Mouse (Mus musculus): ENCODE data around the gene Clpb.
A peak's percentile ranks its signal among the peaks of the same experiment; 100 is the strongest.
"Not testable (repeated sequence)": the region's sequence is repeated elsewhere in the genome, so short reads cannot be mapped to it uniquely, and the experiment has no call there.

The Clpb gene

DNA sequence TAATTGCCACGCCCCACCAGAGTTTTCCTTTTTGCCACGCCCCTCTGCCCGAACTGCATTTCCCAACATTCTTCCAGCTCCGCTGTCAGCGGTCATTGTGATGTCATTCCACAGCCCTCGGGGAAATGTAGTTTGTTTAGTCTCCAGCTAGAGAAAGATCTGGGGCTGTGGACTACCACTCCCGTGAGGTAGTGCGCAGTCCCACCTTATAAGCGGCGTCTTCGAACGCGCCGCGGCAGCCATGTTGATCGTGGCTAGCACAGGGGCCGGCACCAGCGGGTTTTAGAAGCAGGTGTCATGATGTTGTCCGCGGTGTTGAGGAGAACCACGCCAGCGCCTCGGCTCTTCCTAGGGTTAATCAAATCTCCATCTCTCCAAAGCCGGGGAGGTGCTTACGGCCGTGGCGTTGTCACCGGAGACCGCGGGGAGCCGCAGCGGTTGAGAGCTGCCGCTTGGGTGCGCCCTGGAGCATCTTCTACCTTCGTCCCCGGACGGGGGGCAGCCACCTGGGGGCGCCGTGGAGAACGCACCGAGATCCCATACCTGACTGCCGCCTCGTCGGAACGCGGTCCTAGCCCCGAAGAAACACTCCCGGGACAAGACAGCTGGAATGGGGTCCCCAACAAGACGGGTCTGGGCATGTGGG is at the start of gene Clpb:
Gene Clpb (plus strand): TSS at position 120 of the 646 bp plus-strand sequence.
- DNase-seq: peak; percentile 78 to 81

DNA sequence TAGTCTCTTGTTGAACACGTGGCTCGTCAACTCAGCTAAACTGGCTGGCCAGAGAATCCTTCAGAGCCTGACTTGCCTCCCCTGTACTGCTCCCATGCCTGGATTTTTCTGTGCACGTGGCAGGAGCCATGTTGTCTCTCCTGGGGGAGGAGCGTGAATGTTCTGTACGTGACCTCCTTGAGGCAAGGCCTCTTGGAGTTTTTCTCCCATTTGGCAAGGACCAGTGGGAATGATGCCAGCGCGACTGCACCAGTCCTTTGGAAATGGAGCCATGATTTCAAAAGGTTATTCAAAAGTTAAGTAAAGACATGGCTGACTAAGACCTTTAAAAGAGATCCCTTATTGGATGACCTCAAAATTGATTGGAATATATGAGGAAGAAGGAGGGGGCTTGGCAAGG is 48.0 kb upstream of the Clpb start:
- DNase-seq: no peak

DNA sequence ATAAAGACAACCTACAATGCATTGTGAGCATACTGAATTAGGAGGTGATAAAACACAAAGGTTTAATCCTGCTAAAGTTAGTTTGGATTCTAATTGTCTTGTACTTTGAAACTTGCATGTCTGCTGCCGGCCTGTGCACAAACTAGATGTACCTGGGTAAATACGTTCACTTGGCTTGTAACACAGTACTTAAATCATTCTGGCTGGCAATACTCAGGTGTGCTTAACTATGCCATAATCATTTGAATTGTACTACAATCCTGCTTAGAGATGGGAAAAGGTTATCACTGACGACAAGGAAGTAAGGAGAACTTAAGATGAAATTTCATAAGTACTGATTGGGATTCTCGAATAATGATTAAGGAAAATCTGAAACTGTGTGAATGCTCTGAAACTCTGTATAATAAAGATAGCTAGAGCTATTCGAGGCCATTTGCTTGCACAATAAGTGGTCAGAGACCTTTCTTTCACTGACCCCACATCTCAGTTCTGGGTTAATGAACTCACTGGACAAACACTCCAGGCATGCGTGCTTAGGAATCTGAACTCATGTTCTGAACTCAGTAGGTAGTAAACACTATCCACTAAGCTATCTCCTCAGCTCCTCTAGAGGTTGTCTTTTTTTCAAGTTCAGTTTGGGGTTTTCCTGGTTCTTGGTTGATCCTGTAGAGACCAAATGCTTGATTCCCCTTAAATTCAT is 47.1 kb upstream of the Clpb start:
- DNase-seq: no peak

DNA sequence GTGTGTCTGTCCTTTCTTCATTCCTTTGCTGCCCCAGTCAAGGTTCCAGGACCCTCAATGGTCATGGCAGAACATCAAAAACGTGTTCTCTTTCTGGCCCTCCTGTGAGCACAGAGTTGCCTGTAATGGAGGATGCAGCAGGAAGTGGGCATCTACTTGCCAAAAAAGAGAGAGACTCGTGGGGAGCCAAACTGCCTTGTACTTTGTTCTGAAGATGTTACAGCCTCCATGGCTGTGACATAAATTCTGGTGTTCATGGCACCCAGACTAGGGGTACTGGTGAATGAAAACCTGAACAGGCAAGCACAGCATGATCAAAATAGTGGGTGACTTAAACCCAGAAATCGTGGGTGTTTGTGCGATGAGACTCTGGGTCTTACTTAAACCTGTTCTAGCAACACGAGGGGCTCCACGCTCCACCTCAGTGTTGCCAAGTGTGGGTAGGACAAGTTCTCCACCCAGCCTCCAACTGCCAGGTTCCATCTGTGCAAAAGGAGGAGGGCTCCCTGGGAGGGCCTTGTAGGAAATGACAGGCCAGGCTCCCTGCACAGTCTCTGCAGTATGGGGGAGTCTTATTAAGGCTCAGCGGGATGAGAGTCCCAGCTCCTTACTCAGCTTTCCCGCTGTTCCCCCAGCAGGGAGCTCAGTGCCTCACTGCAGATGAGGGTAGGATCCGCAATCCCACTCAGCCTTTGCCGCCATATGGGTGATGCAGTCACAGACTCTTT is 45.8 kb upstream of the Clpb start:
- no peak for DNase-seq

DNA sequence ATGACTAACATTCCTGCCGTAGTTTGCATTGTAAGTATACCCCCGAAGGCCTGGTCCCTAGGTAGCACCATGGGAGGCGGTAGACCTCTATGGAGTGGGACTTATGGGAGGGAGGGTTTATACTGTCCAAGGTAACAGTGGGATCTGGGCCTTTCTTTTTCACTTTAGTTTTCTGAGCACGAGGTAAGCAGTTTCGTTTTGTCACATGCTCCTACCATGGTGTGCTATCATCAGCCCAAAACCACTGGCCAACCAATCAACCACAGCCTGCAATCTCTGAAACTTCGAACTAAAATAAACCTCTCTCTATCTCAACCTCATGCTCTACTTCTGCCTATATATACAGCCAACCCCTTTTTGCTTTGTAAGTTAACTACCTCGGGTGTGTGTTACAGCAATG is 45.2 kb upstream of the Clpb start:
- no peak for DNase-seq

DNA sequence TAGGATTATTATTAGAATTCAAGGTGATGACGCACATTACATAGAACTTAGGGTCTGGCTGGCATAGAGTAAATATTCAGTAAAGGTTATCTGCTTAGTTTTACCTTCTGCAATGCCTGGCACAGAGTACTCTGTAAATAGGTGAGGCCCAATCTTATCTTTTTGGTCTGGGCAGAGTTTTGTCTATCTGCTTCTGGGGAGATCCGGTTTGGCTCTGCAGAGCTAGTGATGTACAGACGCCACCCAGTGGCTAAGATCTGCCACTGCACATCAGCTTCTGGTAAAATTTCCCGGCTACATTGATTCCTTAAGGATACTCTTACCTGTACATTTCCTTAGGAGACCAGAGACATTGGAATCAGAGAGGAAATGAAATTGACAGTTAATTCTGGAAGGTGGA is 43.1 kb upstream of the Clpb start:
- DNase-seq: peak in 1 of 2 experiments; percentile 32

DNA sequence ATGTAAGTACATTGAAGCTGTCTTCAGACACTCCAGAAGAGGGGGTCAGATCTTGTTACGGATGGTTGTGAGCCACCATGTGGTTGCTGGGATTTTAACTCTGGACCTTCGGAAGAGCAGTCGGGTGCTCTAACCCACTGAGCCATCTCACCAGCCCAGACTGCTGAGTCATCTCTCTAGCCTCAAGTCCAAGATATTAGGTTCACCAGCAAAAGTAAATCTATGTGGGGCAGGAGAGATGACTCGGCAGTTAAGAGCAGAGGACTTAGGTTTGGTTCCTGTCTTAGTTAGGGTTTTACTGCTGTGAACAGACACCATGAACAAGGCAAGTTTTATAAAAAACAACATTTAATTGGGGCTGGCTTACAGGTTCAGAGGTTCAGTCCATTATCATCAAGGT is 41.6 kb upstream of the Clpb start:
- DNase-seq: not testable (repeated sequence)

DNA sequence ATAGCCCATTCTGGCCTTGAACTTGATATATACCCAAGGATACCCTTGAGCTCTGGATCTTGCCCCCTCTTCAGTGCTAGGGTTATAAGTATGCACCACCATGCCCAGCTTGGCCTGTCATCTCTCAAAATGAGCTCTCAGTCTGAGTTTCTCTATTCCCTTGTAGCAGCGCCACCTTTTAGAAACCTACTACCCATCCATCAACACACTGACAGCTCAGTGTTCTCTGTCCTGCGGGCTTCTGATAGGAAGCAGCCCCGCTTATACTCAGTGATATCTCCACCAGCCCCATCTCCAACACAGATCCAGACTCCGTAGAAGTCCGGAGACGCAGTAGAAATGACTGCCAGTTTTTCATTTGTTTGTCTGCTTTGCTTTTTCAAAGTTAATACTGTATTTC is 39.1 kb upstream of the Clpb start:
- no peak for DNase-seq

DNA sequence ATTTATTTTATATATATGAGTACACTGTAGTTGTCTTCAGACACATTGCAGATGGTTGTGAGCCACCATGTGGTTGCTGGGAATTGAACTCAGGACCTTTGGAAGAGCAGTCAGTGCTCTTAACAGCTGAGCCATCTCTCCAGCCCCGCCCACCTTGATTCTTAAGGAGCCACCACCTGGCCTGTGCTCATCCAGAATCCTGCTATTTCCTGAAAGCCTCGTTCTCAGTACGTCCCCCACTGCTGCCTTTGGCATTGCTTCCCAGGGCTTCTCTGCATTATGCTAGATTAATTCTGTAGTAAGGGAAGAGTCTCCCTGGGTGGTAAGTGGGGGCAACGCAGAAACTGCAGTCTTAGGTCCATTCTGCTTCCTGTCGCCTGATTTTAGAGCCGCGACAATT is 36.3 kb upstream of the Clpb start:
- DNase-seq: not testable (repeated sequence)

DNA sequence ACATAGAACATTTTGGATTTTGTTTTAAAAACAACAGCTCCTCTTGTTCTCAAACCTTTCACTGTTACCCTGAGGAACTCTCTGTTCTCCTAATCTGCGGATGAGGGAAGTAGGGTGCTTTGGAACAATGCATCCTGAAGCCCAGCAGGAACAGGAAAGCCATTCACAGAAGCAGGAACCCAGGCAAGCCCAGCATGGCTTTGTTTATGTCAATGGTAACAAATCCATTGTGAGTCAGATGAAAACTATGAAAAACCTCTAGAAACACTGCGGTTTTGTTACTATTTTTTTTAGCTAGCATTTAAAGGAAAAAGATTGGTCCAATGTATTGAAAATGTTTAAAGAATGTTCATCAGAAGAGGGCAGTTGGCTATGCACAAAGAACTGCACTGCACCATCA is 35.0 kb upstream of the Clpb start:
- no peak for DNase-seq

DNA sequence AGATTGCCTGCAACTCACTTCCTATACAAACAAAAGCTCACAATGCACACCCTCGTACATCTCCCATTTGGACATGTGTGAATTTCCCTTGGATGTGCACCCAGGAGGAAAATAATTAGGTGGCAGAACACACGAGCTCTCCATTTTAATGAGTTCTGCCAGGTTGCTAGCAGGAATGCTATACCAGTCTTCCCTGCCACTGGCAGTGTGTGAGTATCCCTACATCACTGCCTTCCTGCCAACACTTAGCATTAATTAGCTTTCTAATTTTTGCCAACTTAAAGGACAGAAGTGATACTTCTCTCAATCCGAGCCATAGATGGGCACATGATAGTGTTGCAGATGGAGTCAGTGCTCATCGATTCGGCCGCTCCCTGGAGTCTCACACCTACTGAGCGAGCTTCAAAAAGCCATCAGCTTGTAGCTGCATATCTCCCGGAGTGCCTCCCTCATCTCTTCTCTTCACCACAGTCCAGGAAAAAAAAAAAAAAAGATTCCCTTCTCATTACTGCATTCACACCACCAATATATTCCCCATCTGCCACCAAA is 29.7 kb upstream of the Clpb start:
- no peak for DNase-seq

DNA sequence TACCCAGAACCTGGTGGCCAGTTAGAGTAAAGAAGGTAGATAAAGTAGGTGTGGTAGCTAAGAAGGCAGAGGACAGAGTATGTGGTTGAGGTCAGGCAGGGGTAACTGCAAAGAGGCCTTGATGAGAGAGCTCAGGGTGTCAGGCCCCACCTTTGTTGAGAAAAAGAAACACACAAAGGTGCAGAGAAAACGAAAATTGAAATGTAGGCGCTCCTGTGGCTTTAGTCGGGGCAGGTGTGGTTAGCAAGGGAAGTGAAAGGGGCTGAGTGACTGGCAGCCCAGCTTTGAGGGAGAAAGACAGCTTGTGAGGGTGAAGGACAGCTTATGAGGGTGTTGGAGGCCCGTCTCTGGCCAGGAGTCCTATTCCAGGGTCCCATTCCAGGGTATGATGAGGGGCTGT is 28.9 kb upstream of the Clpb start:
- DNase-seq: peak in 1 of 2 experiments; percentile 10

DNA sequence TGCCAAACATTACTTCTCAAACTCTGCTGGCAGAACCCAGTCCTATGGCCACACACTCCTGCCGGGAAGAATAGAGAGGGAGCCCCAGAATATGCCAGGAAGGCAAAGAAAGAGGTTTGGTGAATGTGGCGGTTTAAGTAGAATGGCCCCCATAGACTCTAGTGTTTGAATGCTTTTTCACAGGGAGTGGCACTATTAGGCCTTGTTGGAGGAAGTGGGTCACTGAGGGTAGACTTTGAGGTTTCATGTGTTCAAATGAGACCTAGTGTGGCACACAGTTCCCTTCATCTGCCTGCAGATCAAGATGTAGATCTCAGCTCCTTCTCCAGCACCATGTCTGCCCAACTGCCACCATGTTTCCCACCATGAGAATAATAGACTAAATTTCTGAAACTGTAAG is 27.4 kb upstream of the Clpb start:
- no peak for DNase-seq

DNA sequence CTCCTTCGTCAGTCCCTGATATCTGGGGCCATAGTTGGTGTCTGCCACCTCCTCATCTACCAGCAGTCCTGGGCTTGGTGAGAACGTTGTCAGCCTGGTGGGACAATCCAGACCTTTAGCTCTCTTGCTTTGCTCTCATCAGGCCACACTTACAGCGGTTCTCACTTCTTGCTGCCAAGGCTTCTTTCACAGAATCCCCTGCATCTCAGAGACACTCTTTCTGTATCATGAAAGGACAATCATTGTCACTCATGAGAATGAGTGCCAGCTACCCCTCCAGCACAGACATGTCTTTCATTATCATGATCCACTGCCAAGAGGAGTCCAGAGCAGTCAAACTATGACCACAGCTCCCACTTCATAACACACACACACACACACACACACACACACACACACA is 19.6 kb upstream of the Clpb start:
- DNase-seq: no peak

DNA sequence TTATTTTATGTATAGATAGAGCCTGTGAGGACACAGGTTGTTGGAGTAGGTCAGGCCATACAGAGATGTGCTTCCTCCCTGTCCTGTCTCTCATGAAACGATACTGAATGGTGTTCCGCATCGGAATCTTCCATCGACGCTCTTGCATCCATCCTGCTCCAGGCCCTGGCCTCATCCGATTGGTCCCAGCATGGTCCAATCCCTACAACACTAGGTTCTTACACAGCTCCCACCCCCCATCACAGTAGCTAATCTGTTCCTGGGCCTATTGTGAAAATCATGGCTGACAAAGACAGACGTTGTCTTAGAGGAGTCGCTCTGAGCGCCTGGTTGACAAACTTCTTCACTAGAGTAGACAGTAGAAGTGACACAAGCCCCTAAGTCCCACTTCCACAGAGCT is 13.7 kb upstream of the Clpb start:
- DNase-seq: no peak

DNA sequence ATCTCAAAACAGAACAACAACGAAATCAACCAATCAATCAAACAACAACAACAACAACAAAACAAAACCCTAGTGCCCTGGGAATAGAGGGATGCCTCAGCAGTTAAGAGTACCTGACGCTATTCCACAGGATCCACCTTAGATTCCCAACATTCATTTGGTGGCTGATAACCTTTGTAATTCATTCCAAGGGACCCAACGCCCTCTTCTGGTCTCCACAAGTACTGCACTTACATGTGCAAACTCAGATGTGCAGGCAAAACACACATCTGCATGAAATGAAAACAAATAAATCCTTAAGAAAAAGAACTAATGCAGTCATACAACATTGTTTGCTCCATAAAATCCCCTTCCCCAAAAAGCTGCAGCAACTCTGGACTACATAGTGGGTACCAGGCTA is 12.9 kb upstream of the Clpb start:
- no peak for DNase-seq

DNA sequence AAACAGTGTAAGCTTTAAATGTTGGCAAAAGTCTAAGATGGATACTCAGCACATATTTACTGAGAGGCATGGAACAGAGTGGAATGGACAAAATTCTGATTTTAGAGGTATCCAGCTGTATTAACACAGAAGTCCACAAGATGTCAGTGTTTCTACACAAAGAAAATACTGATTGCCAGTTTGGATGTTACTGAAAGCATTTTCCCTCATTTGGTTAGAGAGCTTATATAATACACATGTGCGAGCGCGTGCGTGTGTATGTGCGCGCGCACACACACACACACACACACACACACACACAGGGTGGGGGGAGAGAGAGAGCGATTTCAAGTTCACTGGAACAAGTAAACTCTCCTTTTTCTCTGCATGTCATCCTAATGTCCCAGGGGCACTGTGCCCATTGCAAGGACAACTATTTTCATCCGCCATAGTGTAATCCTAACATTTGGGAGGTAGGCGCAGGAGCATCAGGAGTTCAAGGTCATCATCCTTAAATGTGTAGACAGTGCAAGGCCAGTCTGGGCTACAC is 9.7 kb upstream of the Clpb start:
- DNase-seq: no peak

DNA sequence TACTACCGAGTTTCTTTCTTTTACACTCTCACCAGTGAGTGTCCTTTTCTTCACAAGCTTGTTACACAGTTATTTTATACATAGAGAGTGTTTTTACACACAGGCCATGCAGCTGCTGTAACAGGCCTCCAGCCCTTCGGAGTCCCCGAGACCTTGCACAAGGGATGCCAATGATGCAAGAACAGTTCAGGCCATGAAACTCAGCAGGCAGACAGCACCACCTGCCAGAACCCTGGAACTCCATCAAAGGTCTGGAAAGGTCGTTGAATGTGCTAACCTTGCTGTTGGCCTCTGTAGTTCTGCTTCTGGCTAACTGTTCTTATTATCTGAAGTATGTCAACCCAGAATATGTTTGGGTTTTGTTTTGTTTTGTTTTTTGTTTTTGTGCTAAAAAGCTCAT is 8.5 kb upstream of the Clpb start:
- DNase-seq: no peak

DNA sequence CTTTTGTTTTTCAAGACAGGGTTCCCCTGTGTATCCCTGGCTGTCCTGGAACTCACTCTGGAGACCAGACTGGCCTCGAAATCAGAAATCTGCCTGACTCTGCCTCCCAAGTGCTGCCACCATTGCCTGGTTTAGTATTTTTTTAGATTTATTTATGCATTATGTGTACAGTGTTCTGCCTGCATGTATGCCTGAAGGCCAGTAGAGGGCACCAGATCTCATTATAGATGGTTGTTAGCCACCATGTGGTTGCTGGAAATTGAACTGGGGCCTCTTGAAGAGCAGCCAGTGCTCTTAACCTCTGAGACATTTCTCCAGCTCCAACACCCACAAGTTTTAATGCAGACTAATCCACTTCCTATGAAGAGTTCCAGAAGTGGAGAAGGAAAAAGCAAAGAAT is 1.4 kb upstream of the Clpb start:
- no peak for DNase-seq

DNA sequence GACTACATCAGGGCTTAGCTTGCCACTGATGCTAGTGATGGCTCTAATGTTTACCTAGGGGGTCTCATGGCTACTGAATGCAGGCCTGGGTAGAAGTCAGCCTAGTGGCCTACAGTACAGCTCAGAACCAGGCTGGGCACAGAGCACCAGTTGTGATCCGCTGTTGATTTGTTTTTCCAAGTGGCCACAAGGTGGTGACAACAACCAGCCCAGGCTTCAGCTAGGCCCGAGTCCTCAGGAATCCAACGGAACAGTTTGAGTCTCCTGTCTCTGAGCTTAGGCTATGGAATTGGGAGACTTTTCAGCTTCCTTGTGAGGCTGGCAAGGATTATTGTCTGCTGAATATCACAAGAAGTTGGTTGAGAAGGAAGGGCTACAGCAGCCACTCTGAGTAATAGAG is 3.1 kb downstream of the Clpb start:
- no peak for DNase-seq

DNA sequence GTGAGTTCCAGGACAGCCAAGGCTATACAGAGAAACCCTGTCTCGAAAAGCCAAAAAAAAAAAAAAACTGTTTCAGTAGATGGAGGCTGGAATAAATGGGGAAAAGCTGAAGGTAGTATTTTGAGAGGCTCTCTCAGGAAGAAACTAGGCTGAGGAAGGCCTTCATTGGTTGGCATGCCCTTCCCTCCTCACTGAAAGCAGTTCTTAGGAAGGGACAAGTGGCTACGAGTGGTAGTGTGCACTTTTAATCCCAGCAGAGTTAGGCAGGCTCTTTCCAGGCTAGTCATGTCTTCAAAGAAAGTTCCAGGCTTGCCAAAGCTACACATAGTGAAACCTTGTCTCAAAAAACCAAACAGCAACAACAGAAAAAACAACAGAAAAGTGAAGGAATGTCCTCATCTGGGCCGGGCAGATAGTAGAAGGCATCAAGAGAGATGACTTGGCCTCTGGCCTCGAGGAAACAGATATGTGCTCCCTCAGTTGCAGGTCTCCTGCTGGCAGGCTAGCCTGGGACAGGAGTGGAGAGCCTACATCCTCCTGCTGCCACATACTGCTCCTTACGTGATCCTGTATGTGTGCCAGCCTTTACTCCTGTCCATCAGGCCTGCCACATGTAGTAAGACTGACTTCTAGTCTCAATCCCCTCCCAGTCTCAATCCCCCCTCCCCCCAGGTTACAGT is 8.3 kb downstream of the Clpb start:
- DNase-seq: no peak

DNA sequence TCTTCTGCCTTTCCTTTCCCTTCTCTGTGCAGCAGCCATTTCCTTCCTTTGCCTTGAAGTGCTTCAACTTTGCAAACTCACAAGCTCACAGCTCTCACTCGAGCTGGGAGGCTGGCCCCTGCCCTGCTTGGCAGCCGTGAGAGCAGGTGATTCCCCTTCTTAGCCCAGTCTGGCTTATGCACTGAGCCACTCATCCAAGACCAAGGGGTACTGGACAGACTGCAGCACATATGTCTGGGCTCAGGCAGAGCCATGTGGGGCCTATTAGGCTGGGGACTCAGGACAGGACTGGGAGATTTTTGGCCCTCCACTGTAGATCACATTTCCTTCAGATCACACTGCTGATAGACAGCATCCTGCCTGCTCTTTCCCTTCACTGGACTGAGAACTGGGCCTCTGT is 10.1 kb downstream of the Clpb start:
- DNase-seq: no peak
